Mouse (Mus musculus) frontal cortex, postnatal 36 days (tissue): ENCODE data around the gene Podnl1.

Source experiments
- DNase-seq, 2 experiments: peaks; one replicate each; pipeline ENCODE4 v3.0.0; 2022; ENCODE audit warnings: low spot score in 2 of 2

The Podnl1 gene

DNA sequence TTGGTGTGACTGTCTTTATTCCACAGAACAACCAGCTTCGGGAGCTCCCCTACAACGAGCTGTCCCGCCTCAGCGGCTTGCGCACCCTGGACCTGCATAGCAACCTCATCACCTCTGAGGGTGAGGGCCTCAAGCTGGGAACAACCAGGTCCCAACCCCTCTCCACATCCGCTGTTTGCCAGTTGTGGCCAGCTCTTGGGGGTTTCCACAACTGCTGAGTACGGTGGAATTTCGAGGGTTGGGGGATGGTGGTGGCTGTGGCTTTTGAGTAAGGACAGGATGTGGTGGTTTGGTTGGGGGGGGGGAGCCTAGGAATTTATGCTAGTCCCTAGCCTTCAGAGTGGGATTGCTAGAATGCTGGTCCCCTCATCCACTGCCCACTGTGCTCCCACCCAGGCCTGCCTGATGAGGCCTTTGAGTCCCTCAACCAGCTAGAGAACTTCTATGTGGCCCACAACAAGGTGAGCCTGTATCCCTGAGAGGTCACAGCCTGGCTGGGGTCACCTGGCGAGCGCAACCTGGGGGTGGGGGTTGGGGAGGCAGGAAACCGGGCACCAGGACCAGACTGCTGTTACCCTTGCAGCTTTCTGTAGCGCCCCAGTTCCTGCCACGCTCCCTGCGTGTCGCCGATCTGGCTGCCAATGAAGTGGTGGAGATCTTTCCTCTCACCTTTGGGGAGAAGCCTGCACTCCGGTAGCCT lies 1.6 kb downstream of the Podnl1 start:
- no peak for DNase-seq

DNA sequence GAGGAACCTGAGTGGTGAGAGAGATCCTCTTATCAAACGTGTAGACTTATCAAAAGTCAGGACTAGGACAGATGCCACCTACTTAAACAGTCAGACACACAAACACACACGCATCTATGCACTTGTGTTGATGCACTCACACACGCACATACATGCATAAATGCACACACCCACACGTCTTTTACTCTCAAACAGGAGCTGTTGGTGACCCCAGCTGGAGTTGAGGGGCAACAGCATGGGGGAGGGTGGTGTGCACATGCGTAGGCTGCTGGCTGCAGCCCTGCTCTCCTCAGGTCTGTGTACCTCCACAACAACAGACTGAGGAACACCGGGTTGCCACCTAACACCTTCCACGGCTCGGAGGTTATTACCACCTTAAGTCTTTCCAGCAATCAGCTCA lies 2.5 kb downstream of the Podnl1 start:
- DNase-seq: no peak

GRCm38 (mm10) chr8:84130806-84131205 lies 5.0 kb downstream of the Podnl1 start:
- no peak for DNase-seq

- DNase-seq: no peak
Measured at GRCm38 (mm10) chr8:84132225-84132624, 6.4 kb downstream of the Podnl1 start.

DNA sequence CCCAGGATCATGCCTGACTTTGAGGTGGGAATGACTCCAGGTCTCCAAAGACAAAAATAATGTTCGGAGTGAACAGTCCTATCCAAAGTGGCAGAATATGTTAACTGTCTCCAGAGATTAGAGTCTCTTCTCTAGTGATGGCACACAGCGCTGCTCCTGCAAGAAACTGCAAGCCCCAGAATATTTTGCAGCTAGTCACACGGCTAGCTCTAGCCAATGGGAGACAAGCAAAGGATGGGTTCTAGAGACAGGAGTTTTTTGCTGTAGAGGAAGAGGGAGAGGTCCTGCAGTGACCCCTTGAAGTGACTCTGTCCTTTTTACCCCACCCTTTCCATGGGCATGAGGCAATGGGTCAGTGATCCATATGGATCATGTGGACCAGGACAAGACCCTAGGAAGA lies 12.1 kb downstream of the Podnl1 start:
- no peak for DNase-seq

DNA sequence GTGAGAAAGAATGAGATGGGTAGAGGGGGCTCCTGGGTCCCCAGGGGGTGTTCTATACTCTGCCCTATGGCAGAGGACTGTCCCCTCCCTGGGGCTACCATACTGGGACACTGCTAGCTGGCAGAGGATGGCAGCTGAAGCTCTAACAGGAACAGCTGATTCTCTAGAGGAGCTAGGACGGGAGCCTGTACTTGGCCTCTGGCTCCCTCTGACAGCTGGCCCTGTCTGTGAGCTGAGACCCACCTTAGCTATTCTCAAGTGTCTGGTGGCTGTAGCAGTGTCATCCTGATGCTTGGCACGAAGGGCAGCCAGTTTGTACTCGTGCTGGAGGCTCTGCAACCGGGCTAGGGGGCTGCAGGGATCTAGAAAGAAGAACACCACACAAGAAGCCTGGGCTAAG lies 15.0 kb downstream of the Podnl1 start:
- no peak for DNase-seq

DNA sequence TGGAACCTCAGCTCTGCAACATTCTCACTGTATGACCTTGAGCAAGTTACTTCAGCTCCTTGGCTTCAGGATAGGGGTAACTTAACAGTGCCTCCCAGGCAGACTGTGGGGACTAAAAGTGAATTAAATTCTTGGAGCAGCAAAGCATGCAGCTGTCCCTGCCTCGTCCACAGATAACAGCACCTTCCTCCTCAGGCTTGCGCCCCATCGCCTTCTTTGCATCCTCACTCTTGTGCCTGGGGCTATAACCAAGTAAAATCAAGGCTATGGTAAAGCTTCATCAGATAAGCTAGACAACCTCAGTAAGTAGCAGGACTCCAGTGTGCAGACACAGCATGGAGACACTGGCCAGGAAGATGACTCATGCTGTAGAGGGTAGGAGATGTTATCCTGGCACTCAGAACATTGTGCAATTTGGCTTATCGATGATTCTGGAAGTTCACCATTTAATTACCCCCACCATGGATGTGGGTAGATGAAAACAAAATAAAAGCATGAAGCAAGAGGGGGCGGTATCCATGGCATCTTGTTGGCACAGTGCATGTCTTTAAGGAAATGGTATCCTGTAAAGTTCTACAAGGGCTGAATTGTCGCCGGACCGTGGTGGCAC lies 19.0 kb downstream of the Podnl1 start:
- DNase-seq: no peak

DNA sequence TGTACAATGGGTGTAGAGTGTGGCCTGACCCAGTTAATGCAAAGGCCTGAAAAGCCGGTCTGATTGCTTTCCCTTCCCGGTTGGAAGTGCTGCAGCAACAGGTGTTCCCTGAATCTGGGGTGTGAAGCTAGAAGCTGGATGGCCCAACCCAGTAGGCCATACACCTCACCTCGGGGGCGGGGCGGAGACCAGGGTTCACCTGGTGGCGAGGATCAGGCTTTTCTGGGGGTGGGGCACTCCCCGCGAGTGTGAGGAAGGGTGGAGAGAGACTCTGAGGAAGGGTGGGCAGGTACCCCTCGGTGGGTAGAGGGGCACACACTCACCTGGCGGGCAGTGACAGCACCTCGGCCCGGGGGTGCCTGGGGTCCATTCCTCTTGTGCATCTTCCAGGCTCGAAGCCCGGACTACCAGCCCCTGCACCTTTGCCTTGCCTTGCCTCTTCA lies 21.6 kb downstream of the Podnl1 start:
- no peak for DNase-seq

DNA sequence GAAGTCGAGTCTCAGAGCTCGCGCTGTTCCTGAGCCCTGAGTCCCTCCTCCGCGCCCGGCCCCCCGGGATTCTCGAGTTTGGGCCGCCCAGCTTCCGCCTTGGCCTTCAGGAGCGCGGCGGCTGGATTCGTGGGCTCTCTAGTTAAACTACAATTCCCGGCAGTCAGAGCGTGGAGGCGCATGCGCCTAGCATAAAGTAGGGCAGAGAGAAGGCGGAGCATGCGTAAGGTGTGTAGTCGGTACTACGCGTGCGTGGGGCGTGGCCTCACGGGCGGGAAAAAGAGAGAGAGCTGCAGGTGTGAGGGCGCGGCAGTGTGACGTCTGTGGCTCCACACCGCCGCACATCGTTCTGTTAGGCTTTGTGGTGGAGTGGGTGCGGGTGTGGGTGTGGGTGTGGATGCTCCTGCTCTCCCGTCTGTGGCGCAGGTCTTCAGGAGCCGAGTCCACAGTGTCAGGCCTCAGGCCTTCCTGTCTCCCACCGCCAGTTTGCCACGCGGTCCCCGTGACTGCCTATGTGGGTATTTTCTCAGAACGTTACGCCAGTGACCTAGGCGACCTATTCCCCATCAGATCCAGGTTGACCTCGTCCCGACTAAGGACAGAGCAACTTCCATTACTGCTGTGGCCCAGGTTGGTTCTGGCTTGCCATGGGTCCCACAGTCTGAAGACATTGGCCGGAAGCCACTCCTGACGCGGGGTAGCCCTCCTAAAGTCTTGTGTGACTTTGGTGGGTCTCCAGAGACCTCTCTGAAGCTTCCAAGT lies 22.2 kb downstream of the Podnl1 start, which contains the start of the genes Cc2d1a and 4930432K21Rik:
Cc2d1a (minus strand) TSS at position 168 of the 762 bp plus-strand sequence.
4930432K21Rik (plus strand) TSS at position 257 of the 762 bp plus-strand sequence.
- peak; percentile 95 to 96 for DNase-seq

DNA sequence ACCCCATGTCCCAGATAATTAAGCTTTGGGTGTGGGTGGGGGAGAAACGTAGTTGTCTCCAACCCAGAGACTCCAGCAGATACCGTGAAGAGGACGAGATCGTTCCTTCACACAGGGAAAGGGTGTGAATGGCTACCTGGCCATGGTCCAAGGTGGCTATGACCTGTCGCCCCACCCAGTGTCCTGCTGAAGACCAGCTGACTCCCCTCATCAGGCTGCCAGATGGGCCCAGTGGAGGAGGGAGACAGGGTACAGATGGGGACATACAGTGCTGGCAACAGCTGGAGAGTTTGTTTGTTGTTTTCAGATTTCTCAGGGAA lies 22.7 kb downstream of the Podnl1 start:
- DNase-seq: no peak

GRCm38 (mm10) chr8:84149181-84149580 lies 23.4 kb downstream of the Podnl1 start:
- no peak for DNase-seq

- no peak for DNase-seq
Measured at GRCm38 (mm10) chr8:84157620-84158019, 31.8 kb downstream of the Podnl1 start.

GRCm38 (mm10) chr8:84167696-84168095 lies 41.9 kb downstream of the Podnl1 start:
- DNase-seq: no peak

- no peak for DNase-seq
Measured at GRCm38 (mm10) chr8:84170096-84170495, 44.3 kb downstream of the Podnl1 start.

DNA sequence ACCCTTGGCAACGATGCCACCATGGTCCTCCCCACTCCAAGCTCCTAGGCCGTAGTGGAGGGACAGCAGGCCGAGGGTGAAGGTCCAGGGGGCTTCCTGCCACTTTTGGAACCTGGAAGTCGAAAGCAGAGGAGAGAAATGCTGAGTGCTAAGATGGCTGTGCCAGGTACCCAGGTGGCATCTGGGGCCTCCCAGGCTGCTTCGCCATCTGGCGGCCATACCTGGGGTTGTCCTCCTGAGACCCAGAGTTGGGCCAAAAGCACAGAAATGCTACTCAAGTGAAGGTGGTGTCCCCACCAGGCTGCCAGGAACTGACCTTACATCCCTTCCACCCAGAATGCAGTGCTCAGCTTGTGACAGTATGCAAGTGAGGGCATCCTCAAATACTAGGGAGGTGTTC lies 48.1 kb downstream of the Podnl1 start:
- no peak for DNase-seq

DNA sequence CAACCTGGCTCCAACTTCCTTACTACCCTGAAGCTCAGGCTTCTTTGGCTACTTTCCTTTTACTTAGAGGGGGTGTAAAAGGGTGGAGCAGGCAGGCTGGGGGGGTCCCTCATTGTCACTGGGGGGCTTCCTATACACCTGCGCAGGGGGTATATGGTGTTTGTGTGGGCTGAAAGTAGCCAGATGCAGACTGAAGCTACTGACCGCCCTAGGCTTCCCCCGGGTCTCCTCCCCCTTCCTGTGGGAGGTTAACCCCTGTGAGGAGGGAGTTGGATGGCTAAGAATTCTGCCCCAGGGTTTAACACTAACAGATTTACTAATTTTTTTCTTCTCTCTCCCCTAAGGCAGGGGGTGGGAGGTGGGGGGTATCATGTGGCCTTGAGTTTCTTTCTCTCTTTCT lies 50.8 kb downstream of the Podnl1 start:
- no peak for DNase-seq

GRCm38 (mm10) chr8:84177405-84177804 lies 51.6 kb downstream of the Podnl1 start:
- no peak for DNase-seq

GRCm38 (mm10) chr8:84178592-84178991 lies 52.8 kb downstream of the Podnl1 start:
- no peak for DNase-seq

DNA sequence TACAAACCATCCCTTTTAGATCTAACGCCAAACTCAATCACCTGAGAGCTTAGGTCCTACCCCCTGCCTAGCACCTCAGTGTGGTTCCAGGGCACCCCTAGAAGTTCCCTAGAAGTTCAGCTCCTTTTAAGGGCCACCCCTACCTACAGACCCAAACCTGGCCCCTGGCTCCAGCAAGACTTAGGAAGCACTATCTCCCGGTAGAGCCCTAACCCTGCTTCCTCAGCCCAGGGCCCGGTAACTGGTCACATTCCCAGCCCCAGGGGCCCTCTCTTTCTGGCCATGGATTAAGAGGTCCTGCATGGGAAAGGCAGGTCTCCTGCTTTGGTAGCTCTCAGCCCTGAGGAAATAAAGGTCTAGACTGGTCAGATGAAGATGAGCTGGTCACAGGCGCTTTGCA lies 54.2 kb downstream of the Podnl1 start:
- no peak for DNase-seq

GRCm38 (mm10) chr8:84180530-84181190 lies 54.9 kb downstream of the Podnl1 start:
- no peak for DNase-seq
